Mouse (Mus musculus) spleen, adult 2 months (tissue): ENCODE results near the gene Gm10961.

Experiments
- CTCF ChIP-seq: fragments of 200-500 bp; IDR thresholded peaks from 2 replicates; pipeline ENCODE4 v1.5.1; 2011; ENCODE audit warnings: mild to moderate bottlenecking, inconsistent platforms; ENCODE audit not compliant: insufficient read depth, insufficient read length, insufficient replicate concordance; ENCODE audit errors: extremely low read depth
- POLR2A ChIP-seq: fragments of 200-500 bp; IDR thresholded peaks from 2 replicates; pipeline ENCODE4 v1.6.1; 2011; ENCODE audit warnings: low read depth, low read length, inconsistent platforms

GRCm38 (mm10) chr3:107597586-107598389 lies 33.3 kb upstream of the Gm10961 start:
- TF ChIP-seq POLR2A (no peak), CTCF (no peak)
